In genomic region chr3:101588299-101588698, GRCm38 (mm10) we compare ENCODE assay signal across 22 mouse cellular contexts. TPM values are rescaled to one million over a fixed set of nuclear protein-coding genes. Genes with fewer than 3 reads are reported as not detected.
DNase-seq lines count a peak whose midpoint lies in the region; ATAC-seq lines count a peak whose summit lies in the region.
"Had no signal": no experiment of that assay in that cellular context is flagged by ENCODE, and none has a peak within 500 bp of the region (broad histone marks: within the 10 kb centered on the region; RNA-seq: fewer than 3 reads in every experiment).

No protein-coding gene starts in this region.

- WGBS in heart, embryonic 12.5 days: 55% methylated on average over 7 of the region's 7 CpGs
- WGBS in kidney, embryonic 14.5 days: 95% methylated on average over 7 of the region's 7 CpGs
- 43% methylated on average over 7 of the region's 7 CpGs for WGBS in heart, embryonic 16.5 days

- intact Hi-C loops in heart, postnatal 25 days (cut with DNase I): no loop called here

- peak overlapping the region; percentile 85 for H3K27ac ChIP-seq in heart, embryonic 12.5 days (ENCODE audit: poor library complexity, severe bottlenecking)
- H3K27ac ChIP-seq in kidney, embryonic 14.5 days (ENCODE audit: low read depth, low read length): no peak overlapping the region
- H3K27ac ChIP-seq in heart, embryonic 16.5 days (ENCODE audit: low read length): peak overlapping the region; percentile 87
- H3K27ac ChIP-seq: embryonic facial prominence, embryonic 15.5 days; forebrain, embryonic 10.5 days; forebrain, embryonic 15.5 days; hindbrain, embryonic 15.5 days had no signal

- H3K4me3 ChIP-seq in heart, embryonic 12.5 days: no peak overlapping the region
- no peak overlapping the region for H3K4me3 ChIP-seq in kidney, embryonic 14.5 days (ENCODE audit: low read length)
- H3K4me3 ChIP-seq in heart, embryonic 16.5 days (ENCODE audit: low read length): no peak overlapping the region
- H3K4me3 ChIP-seq: embryonic facial prominence, embryonic 15.5 days; erythroblast, embryonic 14.5 days; forebrain, embryonic 10.5 days; forebrain, embryonic 15.5 days; hindbrain, embryonic 15.5 days had no signal

- no peak overlapping the region for H3K4me2 ChIP-seq in heart, embryonic 12.5 days
- H3K4me2 ChIP-seq in kidney, embryonic 14.5 days (replicated peaks; ENCODE audit: low read depth, low read length): no peak overlapping the region
- peak overlapping the region; percentile 29; the same call in 1 of the 2 replicates for H3K4me2 ChIP-seq in heart, embryonic 16.5 days (ENCODE audit: low read depth, low read length)
- H3K4me2 ChIP-seq: embryonic facial prominence, embryonic 15.5 days; forebrain, embryonic 15.5 days; hindbrain, embryonic 15.5 days had no signal

- ATAC-seq in heart, embryonic 12.5 days (ENCODE audit: insufficient number of reproducible peaks, low FRiP score): peak; percentile 29; the same call in 1 of the 2 replicates
- no peak for ATAC-seq in kidney, embryonic 14.5 days (ENCODE audit: low FRiP score, low TSS enrichment)
- ATAC-seq in heart, embryonic 16.5 days (replicated peaks; ENCODE audit: extremely low read depth, insufficient read depth, low FRiP score): peak; percentile 65
- ATAC-seq: CD4-positive, CD25-positive, alpha-beta regulatory T cell, adult 4 months; forebrain, embryonic 15.5 days; intestine, embryonic 16.5 days had no signal

- peaks cover 99% of the 10 kb centered on the region for H3K36me3 ChIP-seq in heart, embryonic 12.5 days
- peaks cover 100% of the 10 kb centered on the region for H3K36me3 ChIP-seq in kidney, embryonic 14.5 days (ENCODE audit: control insufficient read depth, insufficient read depth, low read length)
- peaks cover 93% of the 10 kb centered on the region for H3K36me3 ChIP-seq in heart, embryonic 16.5 days (ENCODE audit: control insufficient read depth, insufficient read depth)

- H3K27me3 ChIP-seq in heart, embryonic 12.5 days (replicated peaks): no peaks in the 10 kb centered on the region
- no peaks in the 10 kb centered on the region for H3K27me3 ChIP-seq in kidney, embryonic 14.5 days (ENCODE audit: control insufficient read depth, insufficient read depth, low read length)
- no peaks in the 10 kb centered on the region for H3K27me3 ChIP-seq in heart, embryonic 16.5 days (ENCODE audit: control insufficient read depth, insufficient read depth, low read length)
- H3K27me3 ChIP-seq: embryonic facial prominence, embryonic 15.5 days; forebrain, embryonic 15.5 days; hindbrain, embryonic 15.5 days had no signal

- 0 out of 2 replicates have a peak overlapping the region, but pooled peaks have one; percentile 21 for H3K9ac ChIP-seq in heart, embryonic 12.5 days
- H3K9ac ChIP-seq in kidney, embryonic 14.5 days (ENCODE audit: low read depth, low read length): no peak overlapping the region
- H3K9ac ChIP-seq in heart, embryonic 16.5 days (ENCODE audit: low read length): peak overlapping the region; percentile 55
- H3K9ac ChIP-seq: embryonic facial prominence, embryonic 15.5 days; forebrain, embryonic 15.5 days; hindbrain, embryonic 15.5 days had no signal

- DNase-seq in heart, adult 11 months: peak; percentile 90
- no peak for DNase-seq in heart, postnatal 4 days
- no peak for DNase-seq in heart, postnatal 25 days (ENCODE audit: low spot score)
- DNase-seq in kidney, adult 9 months: peak; percentile 15
- DNase-seq in layer of hippocampus, adult 9-10 months (ENCODE audit: low spot score): no peak
- DNase-seq: adrenal gland, adult 8-10 months; adrenal gland, postnatal 36 days; B cell, adult 2 months; cerebellum, postnatal 10 days; embryo, embryonic 11 days; gastrocnemius, postnatal 36 days had no signal

- H3K4me1 ChIP-seq in heart, embryonic 12.5 days (replicated peaks): peaks cover 62% of the 10 kb centered on the region
- H3K4me1 ChIP-seq in kidney, embryonic 14.5 days (ENCODE audit: control insufficient read depth, insufficient read depth, low read length): no peaks in the 10 kb centered on the region
- peaks cover 42% of the 10 kb centered on the region for H3K4me1 ChIP-seq in heart, embryonic 16.5 days (ENCODE audit: control insufficient read depth, insufficient read depth, low read length)

- H3K9me3 ChIP-seq in heart, embryonic 12.5 days (replicated peaks): no peaks in the 10 kb centered on the region
- H3K9me3 ChIP-seq in kidney, embryonic 14.5 days (ENCODE audit: control insufficient read depth, low read length): no peaks in the 10 kb centered on the region
- H3K9me3 ChIP-seq in heart, embryonic 16.5 days (replicated peaks; ENCODE audit: control insufficient read depth, low read length): no peaks in the 10 kb centered on the region
- H3K9me3 ChIP-seq: embryonic facial prominence, embryonic 15.5 days; forebrain, embryonic 10.5 days; forebrain, embryonic 15.5 days; G1E; hindbrain, embryonic 15.5 days had no signal

RNA-seq across cellular contexts. Expression of gene Atp1a1, which starts 16.2 kb away (rescaled TPM):
- 1,000 to 10,000 TPM; 1,042 to 1,100 TPM for total RNA-seq in heart, postnatal 4 days (2021)
- 277 and 294 TPM in 2 replicates for polyA plus RNA-seq in heart, embryonic 12.5 days (2016; fragmentation: Nextera tagmentation; extraction: Ambion mirVana)
- 100 to 1,000 TPM; 660 to 766 TPM for total RNA-seq in heart, postnatal 25 days (2021)
- 166 and 280 TPM in 2 replicates for polyA plus RNA-seq in kidney, embryonic 14.5 days (2014; fragmentation: Nextera tagmentation; extraction: Ambion mirVana)
- polyA plus RNA-seq in heart, embryonic 16.5 days (2015; fragmentation: Nextera tagmentation; extraction: Ambion mirVana): 328 and 335 TPM in 2 replicates

Comparison
In these comparisons a context has a peak if more than half of its experiments do, and no peak if none do; other contexts are left out.
1. DNase-seq: peak in heart, adult 11 months (single experiment) and kidney, adult 9 months (single experiment); none in heart, postnatal 4 days (single experiment), heart, postnatal 25 days (single experiment) and layer of hippocampus, adult 9-10 months (single experiment).